Mouse (Mus musculus) G1E (cell line): Measurements from ENCODE around the gene Zswim4.

Experiments
- CTCF ChIP-seq: IDR thresholded peaks from 2 replicates; pipeline ENCODE4 v1.5.1; 2012; ENCODE audit warnings: low read depth, low read length, inconsistent platforms, mixed read lengths
- GATA1 ChIP-seq: IDR thresholded peaks from 2 replicates; pipeline ENCODE4 v1.6.1; 2012; ENCODE audit warnings: borderline replicate concordance, low read length, inconsistent platforms, mixed read lengths
- POLR2AphosphoS5 ChIP-seq: IDR thresholded peaks from 2 replicates; pipeline ENCODE4 v1.6.1; 2012; ENCODE audit warnings: low read depth, low read length, inconsistent platforms; ENCODE audit not compliant: insufficient replicate concordance
- TAL1 ChIP-seq: conservative IDR thresholded peaks from 2 replicates; pipeline ENCODE4 v1.6.1; 2012; ENCODE audit warnings: low read depth, low read length, inconsistent platforms, mixed read lengths

GRCm38 (mm10) chr8:84177405-84177804, 59.5 kb downstream of the Zswim4 start:
- no peak for TF ChIP-seq CTCF
- TF ChIP-seq GATA1, result no peak
- TF ChIP-seq POLR2AphosphoS5, result no peak
- TF ChIP-seq TAL1, result no peak
